Mouse (Mus musculus): Measurements from ENCODE around the gene Stx18.

Gene Stx18

DNA sequence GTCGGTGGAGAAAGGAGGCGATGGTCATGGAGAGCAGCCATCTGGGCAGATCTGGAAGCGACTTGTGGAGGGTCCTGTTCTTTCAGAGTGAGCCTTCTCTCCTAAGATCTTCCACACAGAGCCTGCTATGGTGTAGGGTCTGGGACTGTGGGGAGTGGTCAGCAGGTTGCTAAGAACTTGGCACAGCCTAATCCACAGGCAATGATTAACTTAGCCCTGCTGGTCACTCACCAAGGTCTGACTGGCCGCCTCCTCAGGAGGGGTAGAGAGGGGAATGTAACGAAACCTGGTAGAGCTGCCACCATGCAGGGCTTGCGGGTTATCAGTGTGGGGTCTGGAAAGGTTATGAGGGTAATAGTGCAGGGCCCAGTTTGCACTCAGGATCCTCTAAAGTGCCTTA lies 102.4 kb downstream of the Stx18 start:
- no peak for DNase-seq

DNA sequence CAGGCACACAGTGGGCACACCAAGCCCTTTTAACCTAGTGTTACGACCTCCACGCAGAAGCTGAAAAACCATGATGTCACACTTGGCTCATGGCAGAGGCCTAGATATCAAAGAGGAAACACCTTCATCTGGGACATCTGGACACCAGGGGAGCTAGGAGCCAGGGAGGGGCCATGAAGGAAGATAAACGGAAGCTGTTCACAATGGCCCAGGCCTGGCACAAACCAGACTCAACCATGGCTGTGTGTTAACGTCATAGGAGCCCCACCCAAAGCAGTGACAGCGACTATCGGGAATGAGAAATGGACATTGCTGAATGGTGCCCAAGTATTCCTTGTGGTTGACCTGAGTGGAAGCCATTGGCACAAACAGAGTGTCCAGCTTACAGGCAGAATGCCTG lies 108.0 kb downstream of the Stx18 start:
- DNase-seq = no peak

DNA sequence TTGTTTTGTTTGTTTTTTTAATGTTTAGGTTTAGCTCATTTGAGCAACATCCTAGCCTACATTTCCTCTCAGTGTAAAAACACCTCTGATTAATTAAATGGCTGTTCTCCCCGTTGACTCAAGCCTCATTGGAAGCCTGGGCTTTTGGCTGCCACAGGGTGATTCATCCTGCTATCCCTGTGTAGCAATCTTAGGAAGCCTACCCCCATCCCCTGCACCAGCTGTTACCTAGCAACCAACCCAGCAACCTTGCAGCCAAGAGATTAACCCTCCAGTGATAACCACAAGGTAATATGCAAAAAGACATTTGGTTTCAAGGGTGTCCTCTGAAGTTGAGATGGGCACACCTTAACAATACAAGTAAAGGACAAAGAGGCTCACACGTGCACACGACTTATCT lies 112.7 kb downstream of the Stx18 start:
- peak; percentile 58 for DNase-seq

DNA sequence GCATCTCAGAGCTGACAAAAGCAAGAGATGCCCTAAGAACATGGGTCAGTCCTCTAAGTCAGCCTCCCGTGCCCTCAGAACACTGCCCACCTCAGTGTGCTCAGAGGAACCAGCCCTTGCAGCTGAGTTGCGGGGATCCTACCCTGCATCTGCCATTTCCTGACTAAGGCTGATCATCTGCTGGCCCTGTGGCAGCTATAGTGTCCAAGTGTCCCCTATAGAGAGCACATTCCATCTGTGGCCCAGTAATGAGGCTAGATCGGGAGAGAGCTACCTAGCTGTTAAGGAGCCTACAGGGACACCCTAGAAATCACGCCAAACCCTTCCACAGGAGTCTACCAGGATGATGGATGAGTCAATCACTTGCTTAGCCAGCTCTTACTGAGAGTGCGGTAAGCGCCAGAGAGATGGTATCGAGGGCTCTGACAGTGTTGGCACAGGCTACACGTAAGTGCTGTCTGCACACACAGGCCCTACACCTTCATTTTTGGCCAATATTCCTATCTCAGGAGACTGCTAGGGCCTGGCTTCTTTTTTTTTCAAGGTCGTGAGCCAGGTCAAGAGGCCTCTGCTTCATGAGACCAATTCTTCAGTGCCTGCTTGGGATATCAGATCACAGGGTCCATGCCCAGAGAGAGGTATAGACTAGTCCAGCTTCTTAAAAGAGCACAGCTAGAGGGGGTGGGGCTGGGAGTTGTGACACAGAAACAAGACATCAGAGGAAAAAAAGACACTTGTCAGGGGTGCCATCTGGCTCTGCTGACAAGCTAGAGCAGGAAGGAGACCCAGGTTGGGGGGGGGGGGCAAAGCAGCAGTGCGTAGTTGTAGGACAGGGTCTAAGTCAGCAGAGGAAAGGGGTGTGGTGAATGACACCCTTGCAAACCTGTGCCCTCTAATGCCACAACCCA lies 113.9 kb downstream of the Stx18 start:
- DNase-seq = peak; percentile 67

DNA sequence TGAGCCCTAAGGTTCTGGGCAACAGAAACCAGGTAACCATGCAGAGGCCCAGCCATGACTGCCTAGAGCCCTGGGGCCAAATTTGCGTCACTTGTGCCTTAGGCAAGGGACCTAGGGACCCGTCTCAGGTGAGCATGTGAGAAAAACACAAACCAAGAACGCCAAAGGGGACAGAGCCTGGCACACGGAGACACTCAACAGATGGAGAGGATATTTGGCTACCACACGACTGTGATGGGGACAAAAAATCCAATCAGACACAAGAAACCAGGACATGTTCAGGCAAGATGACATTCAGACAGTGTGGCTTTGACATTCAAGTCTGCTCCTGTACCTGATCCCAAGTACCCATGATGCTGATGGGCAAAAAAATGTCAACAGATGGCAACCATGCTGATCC lies 115.1 kb downstream of the Stx18 start:
- DNase-seq = peak; percentile 82

DNA sequence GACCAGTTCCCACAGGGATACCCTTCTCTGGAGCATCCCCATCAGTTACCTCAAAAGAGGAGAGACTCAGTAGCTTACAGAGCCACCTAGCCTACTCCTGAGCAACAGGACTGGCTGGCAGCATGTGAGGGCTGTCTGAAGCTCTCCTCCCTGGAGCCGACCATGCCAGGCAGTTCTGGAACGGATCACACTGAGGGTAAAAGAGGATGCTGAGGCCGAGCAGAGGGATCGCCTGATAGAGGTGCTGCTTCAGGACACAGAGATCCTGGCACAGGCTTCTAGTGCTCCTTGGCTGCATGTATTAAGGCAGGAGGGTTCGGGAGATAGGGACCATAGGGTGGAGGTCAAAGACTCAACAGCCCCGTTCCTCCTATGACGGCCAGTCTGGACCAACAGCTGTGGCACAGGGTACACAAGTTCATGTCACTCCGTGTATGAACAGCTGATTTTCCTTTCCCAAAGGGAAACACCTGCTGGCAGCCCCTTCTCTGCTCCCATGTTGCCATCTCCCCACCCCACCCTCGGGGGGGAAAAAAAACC lies 119.0 kb downstream of the Stx18 start:
- peak; percentile 70 for DNase-seq

DNA sequence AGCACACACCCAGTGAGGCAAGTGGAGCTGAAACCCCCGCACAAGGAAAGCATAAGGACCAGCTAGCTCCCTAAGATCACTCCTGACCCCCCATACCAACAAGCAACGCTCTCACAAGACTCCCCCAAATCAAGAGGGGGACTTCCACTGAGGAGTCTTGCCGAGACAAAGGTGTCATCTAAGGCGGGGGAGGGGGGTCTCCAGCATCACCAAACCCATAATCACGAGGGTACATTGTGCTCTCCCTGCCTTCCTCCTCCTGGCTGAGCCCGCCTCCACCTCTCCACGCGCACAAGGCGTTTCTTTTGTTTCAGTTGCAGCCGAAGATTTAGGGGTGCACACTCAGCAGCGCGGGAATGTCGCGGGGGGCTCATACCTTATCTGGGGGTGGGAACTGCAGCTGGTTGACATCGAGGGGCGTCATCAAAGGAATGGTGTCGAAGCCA lies 120.0 kb downstream of the Stx18 start:
- DNase-seq = peak; percentile 61

DNA sequence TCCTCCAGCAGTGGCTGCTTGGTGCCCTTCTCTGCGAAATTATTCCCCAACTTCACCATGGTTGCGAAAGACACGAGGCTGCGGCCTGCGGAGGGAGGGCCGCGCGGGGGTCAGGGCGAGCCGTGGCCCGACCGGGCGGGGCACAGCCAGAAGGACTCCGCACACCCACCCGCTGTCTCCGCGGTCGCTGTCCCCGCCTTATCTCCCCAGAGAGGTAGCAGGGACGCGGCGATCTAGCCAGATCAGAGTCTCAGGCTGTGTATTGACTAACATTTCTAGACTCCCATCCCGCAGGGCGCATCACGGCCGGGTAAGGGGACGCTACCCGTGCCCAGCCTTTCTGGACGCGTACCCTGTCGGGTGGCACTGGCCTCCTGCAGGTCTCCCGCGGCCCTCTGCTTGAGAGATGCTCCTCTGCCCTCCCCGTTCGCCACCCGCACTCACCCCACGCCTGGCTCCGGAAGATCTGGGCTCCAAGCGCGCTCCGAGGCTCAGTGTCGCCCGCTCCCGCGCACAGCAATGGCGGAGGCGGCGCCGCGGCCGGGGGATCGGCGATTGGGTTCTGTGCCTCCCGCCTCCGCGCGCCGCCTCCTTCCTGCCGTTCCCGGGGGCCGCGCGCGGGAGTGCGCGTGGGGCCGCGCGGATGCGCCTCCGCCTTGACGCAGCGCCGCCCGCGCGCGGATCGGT lies 120.5 kb downstream of the Stx18 start:
- DNase-seq = peak; percentile 87

DNA sequence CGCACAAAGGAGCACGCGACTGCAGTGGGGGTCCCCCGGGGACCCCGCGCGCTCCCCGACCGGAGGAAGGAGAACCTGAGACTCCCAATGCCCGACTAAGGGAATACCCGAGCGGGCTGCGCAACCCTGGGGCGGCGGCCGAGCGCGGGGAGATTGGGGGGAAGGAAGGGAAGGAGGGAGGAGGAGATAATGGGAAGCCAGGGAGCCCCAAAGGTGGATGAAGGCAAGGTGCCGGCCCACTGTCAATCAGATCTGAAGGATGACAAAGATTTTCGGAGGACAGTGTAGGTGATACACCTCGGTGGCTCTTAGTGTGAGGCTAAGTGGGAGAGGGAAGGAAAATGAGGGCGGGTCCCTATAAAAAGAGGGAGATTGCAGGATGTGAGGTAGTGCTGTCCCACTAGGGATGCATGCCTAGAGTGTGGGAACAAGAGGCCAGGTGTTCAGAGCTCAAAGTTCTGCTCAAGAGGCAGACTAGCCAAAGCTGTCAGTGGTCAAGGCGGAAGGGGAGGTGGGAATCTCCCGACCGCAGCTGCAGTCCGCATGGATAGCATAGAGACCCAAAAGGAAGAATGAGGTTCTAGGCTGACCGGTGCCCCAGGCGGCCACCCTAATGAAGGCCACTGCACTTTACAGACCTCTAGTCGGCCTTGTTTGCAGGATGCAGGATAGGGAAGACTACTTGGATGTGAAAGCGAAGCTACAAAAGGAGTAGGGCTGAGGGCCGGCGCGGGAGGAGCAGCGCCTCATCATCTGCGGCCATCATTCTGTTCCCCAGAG lies 121.3 kb downstream of the Stx18 start, which contains the start of gene Nsg1:
TSS of gene Nsg1 (minus strand) at position 274 of the 780 bp plus-strand sequence.
- no peak for DNase-seq

DNA sequence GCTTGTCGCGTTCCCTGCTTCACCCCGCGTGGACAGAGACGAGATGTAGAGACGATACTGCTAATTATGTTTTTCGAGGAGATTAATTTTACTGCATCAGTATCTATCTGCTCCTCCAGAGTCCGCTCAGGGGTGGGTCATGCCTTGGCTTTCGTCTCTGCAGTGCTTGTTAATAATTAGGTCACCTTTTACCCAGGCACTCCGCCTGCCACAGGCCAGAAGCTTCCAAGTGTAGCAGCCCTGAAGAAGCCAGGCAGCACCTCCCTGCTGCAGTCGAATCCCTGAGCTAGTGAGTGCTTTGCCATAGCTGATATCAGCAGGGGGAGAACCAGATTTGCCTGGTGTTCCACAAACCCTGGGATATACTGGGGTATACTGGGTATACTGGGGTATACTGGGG lies 130.0 kb downstream of the Stx18 start:
- DNase-seq = no peak

DNA sequence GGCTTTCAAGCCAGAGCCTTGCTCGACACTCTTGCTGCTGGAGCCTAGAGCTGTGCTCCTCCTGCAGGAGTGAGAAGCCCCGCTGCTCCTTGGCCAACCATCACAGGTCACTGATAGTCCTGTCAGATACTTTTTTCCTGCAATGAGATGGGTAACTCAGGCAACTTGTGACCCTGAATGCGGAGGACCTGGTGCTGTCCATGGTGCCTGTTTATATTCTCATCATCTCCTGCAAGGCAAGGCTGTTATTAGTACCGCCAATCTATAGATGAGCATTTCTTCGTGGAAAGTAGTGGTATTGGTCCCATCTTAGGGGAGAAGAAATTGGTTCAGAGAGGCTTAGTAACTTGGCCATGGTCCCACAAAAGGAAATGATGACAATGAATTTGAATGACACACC lies 135.2 kb downstream of the Stx18 start:
- DNase-seq = no peak

DNA sequence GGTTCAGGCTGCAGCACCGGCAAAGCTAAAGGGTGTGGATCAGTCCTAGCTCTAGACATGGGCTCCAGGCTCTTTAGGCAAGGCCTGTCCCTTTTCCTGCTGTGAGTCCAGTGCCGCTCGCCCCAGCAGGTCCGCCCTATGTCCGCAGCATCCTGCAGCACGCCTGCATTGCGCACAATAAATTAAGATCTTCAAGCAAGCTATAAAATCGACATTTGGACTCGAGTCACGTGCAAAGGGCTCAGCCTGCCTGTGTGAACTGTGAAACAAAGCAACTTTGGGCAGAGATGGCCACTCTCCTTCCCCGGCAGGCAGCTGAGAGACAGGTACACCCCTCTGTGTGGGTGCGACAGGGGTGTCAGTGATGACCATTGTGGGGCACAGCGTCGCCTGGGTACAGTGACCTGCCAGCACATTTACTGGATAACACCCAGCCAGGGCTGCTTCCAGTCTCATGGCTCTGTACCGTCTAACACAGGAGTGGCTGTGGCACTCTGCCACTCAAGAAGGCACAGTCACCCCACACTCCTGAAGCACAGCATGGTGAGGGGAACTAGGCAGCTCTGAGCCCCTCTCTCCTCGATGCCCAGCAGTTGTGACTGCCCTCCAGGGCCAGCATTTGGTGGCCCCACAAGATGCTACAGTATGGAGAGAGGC lies 135.8 kb downstream of the Stx18 start:
- DNase-seq = no peak

DNA sequence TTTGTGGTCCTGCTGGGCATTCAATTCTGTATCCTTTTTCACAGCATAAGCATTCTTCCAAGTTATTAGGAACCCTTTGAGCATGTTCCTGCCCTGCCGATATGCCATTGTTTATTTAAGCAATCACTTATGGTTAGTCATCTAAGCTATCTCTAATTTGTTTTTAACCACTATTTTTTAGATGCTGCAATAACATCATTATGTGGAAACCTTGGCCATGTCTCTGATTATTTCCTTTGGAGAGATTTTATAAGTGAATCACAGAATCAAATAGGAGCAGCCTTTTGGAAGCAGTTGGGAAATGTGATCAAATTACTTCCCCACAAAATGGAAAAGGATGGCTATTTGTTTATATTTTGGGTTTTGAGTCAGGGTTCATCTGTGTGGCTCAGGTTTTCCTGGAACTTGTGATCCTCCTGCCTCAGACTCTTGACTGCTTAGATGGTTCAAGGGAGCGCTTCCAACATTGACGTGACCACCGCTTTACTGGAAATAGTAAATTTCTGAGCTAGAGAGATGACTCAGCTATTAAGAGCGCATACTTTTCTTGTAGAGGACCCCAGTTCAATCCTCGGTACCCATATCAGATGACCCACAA lies 146.2 kb downstream of the Stx18 start:
- no peak for DNase-seq

DNA sequence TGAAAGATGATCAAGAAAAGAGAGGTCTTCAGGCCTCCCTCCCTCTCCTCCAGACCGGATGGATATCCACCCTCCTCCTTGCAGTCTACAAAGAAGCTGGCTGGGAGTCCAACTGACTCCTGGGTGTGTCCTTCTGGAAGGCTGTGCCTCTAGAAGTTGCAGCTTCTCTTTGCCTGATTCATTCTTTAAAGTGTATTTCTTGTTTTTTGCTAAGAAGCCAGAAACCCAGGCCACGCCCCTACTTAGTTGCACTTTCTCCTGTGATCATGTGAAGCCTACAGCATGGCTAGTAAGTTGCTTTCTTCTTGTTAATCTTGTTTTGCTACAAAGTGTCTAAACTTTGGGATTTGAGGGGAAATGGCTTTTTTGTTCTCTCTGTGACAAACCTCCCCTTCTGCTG lies 148.5 kb downstream of the Stx18 start:
- DNase-seq = no peak
